Mouse (Mus musculus) testis, adult 2 months (tissue): ENCODE data around the gene Rab40c.

Experiments
- CTCF ChIP-seq: fragments of 200-500 bp; IDR thresholded peaks from 2 replicates; pipeline ENCODE4 v1.5.1; 2012; ENCODE audit warnings: low read depth, mild to moderate bottlenecking, inconsistent platforms, low read length, moderate library complexity; ENCODE audit not compliant: control insufficient read depth, insufficient read depth, insufficient replicate concordance
- POLR2A ChIP-seq: fragments of 200-500 bp; IDR thresholded peaks from 2 replicates; pipeline ENCODE4 v1.6.1; 2012; ENCODE audit warnings: low read depth, mild to moderate bottlenecking, inconsistent platforms, low read length, moderate library complexity; ENCODE audit not compliant: control insufficient read depth

- TF ChIP-seq POLR2A: no peak
- no peak for TF ChIP-seq CTCF
Observed at GRCm38 (mm10) chr17:25833961-25834594, 85.4 kb downstream of the Rab40c start.
